Mouse (Mus musculus) C2C12 (cell line): ENCODE results near the gene Ltb.

Experiments
- CEBPB ChIP-seq: IDR thresholded peaks from one replicate; pipeline ENCODE4 v1.6.1; 2011; ENCODE audit warnings: low read depth, mild to moderate bottlenecking, control low read depth, moderate library complexity
- CTCF ChIP-seq: IDR thresholded peaks from one replicate; pipeline ENCODE4 v1.5.1; 2011; ENCODE audit not compliant: control insufficient read depth, insufficient read depth, insufficient read length
- MAX ChIP-seq: IDR thresholded peaks from one replicate; pipeline ENCODE4 v1.6.1; 2011; ENCODE audit warnings: mild to moderate bottlenecking, control low read depth
- MYOD1 ChIP-seq: IDR thresholded peaks from one replicate; pipeline ENCODE4 v1.6.1; 2011; ENCODE audit warnings: low read depth; ENCODE audit not compliant: control insufficient read depth, insufficient read length
- MYOG ChIP-seq: IDR thresholded peaks from one replicate; pipeline ENCODE4 v1.6.1; 2011; ENCODE audit not compliant: control insufficient read depth, insufficient read length; ENCODE audit errors: extremely low read depth
- USF1 ChIP-seq: IDR thresholded peaks from one replicate; pipeline ENCODE4 v1.6.1; 2011; ENCODE audit warnings: low read depth, mild to moderate bottlenecking, control low read depth, moderate library complexity

DNA sequence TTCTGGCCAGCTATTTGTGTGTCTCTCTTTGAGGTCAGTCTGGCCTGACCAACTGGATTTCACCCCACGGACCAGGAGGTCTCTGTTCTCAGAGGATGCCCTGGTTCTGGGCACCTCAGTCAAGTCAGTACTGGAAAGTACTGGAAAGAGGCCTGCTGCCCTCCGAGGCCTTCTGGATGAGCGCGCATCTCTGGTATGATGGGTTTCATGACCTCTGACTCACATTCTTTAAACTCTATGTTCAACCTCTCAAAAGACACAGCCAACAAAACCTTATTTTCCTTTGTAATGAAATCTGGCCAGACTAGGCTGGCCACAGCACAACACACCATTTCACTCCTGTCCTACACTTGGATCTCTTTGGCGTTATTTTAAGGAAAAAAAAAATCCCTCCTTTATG is 31.2 kb downstream of the Ltb start:
- no peak for TF ChIP-seq CTCF
- no peak for TF ChIP-seq MYOG
- no peak for TF ChIP-seq MAX
- TF ChIP-seq MYOD1, result no peak
- TF ChIP-seq USF1, result no peak
- TF ChIP-seq CEBPB, result no peak
